Mouse (Mus musculus) brain, embryonic 14.5 days (tissue): ENCODE data around the gene Rft1.

Source experiments
- CTCF ChIP-seq: fragments of 200-500 bp; IDR thresholded peaks from 2 replicates; pipeline ENCODE4 v1.5.1; 2012; ENCODE audit warnings: inconsistent platforms, mild to moderate bottlenecking, moderate library complexity, borderline replicate concordance; ENCODE audit not compliant: insufficient read depth, insufficient read length; ENCODE audit errors: extremely low read depth
- POLR2A ChIP-seq: fragments of 200-500 bp; IDR thresholded peaks from 2 replicates; pipeline ENCODE4 v1.6.1; 2012; ENCODE audit warnings: mild to moderate bottlenecking, inconsistent platforms, borderline replicate concordance; ENCODE audit not compliant: poor library complexity, insufficient read depth, insufficient read length, severe bottlenecking; ENCODE audit errors: extremely low read depth

GRCm38 (mm10) chr14:30650969-30651368 is 3.2 kb upstream of the Rft1 start:
- no peak for TF ChIP-seq POLR2A
- peak; percentile 42; the same call in 1 of the 2 replicates for TF ChIP-seq CTCF
